Mouse (Mus musculus): ENCODE results near the gene Tfeb.

- TF ChIP-seq CTCF (IDR thresholded peaks at IDR 0.05; ENCODE audit: control insufficient read depth, insufficient read depth, insufficient read length) (no peak), MAX (IDR thresholded peaks at IDR 0.05) (no peak)
Measured at GRCm38 (mm10) chr17:47762028-47762427, 25.2 kb downstream of the Tfeb start.
